Mouse (Mus musculus): ENCODE data around the gene Zfp239. TPM values are rescaled to one million over a fixed set of nuclear protein-coding genes. Genes with fewer than 3 reads are reported as not detected.
"Not testable (repeated sequence)": the region's sequence is repeated elsewhere in the genome, so short reads cannot be mapped to it uniquely, and the experiment has no call there.

Zfp239 gene
- total and polyA plus RNA-seq, 2 experiments: 0.05 to 0.09 TPM

DNA sequence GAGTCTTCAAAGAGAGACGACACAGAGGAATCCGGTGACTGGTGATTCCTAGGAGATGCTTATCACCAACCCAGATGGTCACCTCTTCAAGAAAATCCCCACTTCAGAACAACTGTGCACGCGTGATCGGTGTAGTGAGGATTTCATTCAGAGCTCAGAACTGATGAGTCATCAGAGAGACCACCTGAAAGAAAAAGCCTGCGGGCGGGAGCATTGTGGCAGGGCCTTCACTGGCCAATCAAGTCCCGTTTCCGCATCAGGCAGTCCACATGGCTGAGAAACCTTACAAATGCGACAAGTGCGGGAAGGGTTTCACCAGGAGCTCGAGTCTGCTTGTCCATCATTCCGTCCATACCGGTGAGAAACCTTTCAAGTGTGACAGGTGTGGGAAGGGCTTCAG is 9.1 kb downstream of the Zfp239 start:
- Histone ChIP-seq H3K9ac (ENCODE audit: low read depth, low read length) (no peak overlapping the region), H3K27me3 (ENCODE audit: control insufficient read depth, insufficient read depth, low read length) (no peaks in the 10 kb centered on the region), H3K4me3 (ENCODE audit: insufficient read depth, low read depth, low read length) (no peak overlapping the region), H3K4me1 (ENCODE audit: control insufficient read depth, insufficient read depth, low read length) (no peaks in the 10 kb centered on the region), H3K36me3 (ENCODE audit: control insufficient read depth, insufficient read depth, low read length) (no peaks in the 10 kb centered on the region), H3K79me2 (ENCODE audit: control insufficient read depth, insufficient read depth, low read length) (no peaks in the 10 kb centered on the region), H3K27ac (replicated peaks; ENCODE audit: insufficient read depth, low read depth, low read length) (no peak overlapping the region)
- WGBS: 71% methylated on average over 14 of the region's 14 CpGs
- no peak for DNase-seq (ENCODE audit: extremely low read depth, low read depth, low spot score)
- no peak for TF ChIP-seq POLR2A (IDR thresholded peaks at IDR 0.05; ENCODE audit: extremely low read depth, insufficient read depth, low read length)
- no peak for TF ChIP-seq CTCF (IDR thresholded peaks at IDR 0.05; ENCODE audit: low read depth, low read length)

DNA sequence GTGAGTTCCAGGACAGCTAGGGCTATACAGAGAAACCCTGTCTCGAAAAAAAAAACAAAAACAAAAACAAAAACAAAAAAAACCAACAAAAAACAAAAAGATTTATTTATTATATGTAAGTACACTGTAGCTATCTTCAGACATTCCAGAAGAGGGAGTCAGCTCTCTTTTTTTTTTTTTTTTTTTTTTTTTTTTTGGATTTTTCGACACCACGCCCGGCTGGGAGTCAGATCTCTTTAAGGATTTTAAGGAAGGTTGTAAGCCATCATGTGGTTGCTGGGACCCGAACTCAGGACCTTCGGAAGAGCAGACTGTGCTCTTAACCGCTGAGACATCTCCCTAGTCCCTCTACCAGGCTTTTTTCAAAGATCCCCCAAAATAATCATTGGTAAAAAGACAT is 11.6 kb downstream of the Zfp239 start:
- H3K36me3 ChIP-seq (ENCODE audit: control insufficient read depth, insufficient read depth, low read length); H3K27ac ChIP-seq (replicated peaks; ENCODE audit: insufficient read depth, low read depth, low read length); H3K4me1 ChIP-seq (ENCODE audit: control insufficient read depth, insufficient read depth, low read length); DNase-seq (ENCODE audit: extremely low read depth, low read depth, low spot score); H3K27me3 ChIP-seq (ENCODE audit: control insufficient read depth, insufficient read depth, low read length); H3K79me2 ChIP-seq (ENCODE audit: control insufficient read depth, insufficient read depth, low read length); H3K9ac ChIP-seq (ENCODE audit: low read depth, low read length); H3K4me3 ChIP-seq (ENCODE audit: insufficient read depth, low read depth, low read length): not testable (repeated sequence)
- whole genome bisulfite sequencing: 83% methylated on average over 7 of the region's 7 CpGs

DNA sequence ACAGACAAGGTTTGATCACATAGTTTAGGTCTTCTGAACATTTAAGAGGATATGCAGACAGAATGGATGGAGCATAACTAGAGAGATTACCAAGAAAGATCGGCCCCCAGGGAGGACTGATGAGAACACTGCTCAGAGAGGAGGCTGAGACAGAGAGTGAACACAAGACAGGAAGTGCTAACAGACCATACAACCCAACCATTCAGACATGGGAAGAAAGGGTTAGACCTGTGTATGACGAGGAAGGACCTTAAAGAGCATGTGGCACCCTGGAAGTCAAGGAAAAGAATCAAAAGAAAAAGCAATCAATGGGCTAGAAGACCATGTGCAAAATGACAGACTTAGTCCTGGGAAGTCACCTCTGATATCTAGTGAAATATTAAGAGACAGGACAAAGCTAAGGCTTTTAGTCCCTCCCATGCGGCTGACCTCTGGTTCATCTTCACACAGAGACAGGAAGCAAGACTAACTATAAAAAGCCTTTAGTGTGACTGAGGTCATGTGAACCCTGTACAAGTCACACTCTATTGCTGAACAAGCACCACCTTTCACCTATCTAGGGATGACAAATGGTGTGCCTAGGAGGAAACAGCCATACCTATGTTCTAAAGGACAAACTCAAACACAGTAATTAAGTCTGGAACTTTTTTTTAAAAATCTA is 12.9 kb downstream of the Zfp239 start:
- Histone ChIP-seq H3K9ac (ENCODE audit: low read depth, low read length) (no peak overlapping the region), H3K4me3 (ENCODE audit: insufficient read depth, low read depth, low read length) (no peak overlapping the region), H3K27ac (replicated peaks; ENCODE audit: insufficient read depth, low read depth, low read length) (no peak overlapping the region), H3K4me1 (ENCODE audit: control insufficient read depth, insufficient read depth, low read length) (0 out of 2 replicates have a peak, but pooled peaks cover 1% of the 10 kb centered on the region), H3K36me3 (ENCODE audit: control insufficient read depth, insufficient read depth, low read length) (no peaks in the 10 kb centered on the region), H3K79me2 (ENCODE audit: control insufficient read depth, insufficient read depth, low read length) (no peaks in the 10 kb centered on the region), H3K27me3 (ENCODE audit: control insufficient read depth, insufficient read depth, low read length) (no peaks in the 10 kb centered on the region)
- WGBS: 64% methylated on average over 3 of the region's 3 CpGs
- DNase-seq (ENCODE audit: extremely low read depth, low read depth, low spot score): peak; percentile 38
- no peak for TF ChIP-seq CTCF (IDR thresholded peaks at IDR 0.05; ENCODE audit: low read depth, low read length)
- TF ChIP-seq POLR2A (IDR thresholded peaks at IDR 0.05; ENCODE audit: extremely low read depth, insufficient read depth, low read length): no peak

DNA sequence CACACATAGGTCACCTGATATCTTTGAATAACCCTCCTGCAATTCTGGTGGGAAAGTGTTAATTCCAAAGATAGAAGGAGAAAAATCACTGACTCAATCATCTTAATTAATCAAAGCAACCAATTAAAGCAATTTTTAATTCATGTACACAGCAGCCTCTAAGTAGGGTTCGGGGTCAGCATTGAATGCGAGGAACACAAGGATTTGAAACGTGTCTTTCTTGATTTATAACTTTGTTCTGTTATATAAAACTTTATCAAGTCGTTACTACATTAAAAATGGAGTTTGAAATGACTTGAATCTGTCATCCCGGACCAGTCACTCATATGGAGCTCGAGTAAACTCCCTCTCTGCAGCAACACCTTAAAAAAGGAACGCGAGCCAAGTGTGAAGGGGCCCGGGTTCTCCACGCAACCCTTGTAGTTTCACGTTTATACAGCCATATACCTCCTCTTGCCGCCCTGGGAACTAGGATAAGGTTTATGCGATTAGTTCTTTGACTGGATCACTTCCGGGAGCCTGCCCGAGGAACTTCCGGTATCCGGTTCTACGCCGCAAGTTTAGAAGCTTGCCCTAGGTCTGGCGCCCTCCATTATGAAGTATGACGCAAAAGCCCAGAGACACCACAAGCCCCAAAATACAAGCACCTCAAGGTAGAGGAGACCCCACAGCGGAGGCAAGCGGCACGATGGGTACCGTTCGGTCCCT is 17.0 kb downstream of the Zfp239 start:
- WGBS: 8% methylated on average over 26 of the region's 26 CpGs
- TF ChIP-seq POLR2A (IDR thresholded peaks at IDR 0.05; ENCODE audit: extremely low read depth, insufficient read depth, low read length) (no peak), CTCF (IDR thresholded peaks at IDR 0.05; ENCODE audit: low read depth, low read length) (no peak)
- Histone ChIP-seq H3K4me1 (ENCODE audit: control insufficient read depth, insufficient read depth, low read length) (peaks cover 5% of the 10 kb centered on the region), H3K79me2 (ENCODE audit: control insufficient read depth, insufficient read depth, low read length) (no peaks in the 10 kb centered on the region), H3K9ac (ENCODE audit: low read depth, low read length) (peak overlapping the region; percentile 94), H3K27ac (replicated peaks; ENCODE audit: insufficient read depth, low read depth, low read length) (peak overlapping the region; percentile 95), H3K4me3 (ENCODE audit: insufficient read depth, low read depth, low read length) (peak overlapping the region; percentile 74), H3K27me3 (ENCODE audit: control insufficient read depth, insufficient read depth, low read length) (no peaks in the 10 kb centered on the region), H3K36me3 (ENCODE audit: control insufficient read depth, insufficient read depth, low read length) (no peaks in the 10 kb centered on the region)
- DNase-seq (ENCODE audit: extremely low read depth, low read depth, low spot score): peak; percentile 91

DNA sequence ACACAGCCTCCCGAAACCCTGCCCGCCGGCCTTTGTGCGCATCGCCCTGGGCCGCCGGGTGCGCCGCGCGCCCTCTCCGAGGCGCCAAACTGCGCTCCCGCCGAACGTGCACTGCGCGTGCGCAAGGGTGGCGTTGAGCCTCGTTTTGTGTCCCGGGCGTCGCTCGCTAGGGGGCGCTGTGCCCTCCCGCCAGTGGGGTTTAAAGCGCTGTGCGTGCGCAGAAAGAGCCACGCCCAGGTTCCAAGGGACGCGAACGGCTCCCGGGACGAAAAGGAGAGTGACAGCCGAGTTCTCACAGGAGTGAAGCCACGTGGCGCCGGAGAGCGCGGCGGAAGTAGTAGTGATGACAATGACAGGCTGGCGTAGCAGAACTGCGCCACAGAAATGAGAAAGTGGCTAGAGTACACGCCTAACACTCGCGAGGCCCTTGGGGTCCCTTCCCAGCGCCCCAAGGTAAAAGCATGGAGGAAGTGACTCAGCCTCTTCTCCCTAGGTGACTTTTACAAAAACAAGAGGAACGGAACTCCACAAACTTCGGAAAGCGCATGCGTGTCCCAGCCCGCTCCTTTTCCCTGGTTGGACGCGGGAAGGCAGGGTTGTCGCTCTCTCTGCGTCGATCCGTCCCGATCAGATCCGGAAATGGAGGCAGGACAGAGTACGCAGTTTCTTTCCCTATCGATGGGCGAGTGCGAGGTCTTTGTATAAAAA is 17.7 kb downstream of the Zfp239 start:
- no peaks in the 10 kb centered on the region; the same call in 1 of the 2 replicates for H3K36me3 ChIP-seq (ENCODE audit: control insufficient read depth, insufficient read depth, low read length)
- no peaks in the 10 kb centered on the region for H3K79me2 ChIP-seq (ENCODE audit: control insufficient read depth, insufficient read depth, low read length)
- WGBS: under 1% methylated on average over 67 of the region's 67 CpGs
- peak overlapping the region; percentile 96 for H3K27ac ChIP-seq (replicated peaks; ENCODE audit: insufficient read depth, low read depth, low read length)
- peak overlapping the region; percentile 94 for H3K9ac ChIP-seq (ENCODE audit: low read depth, low read length)
- H3K27me3 ChIP-seq (ENCODE audit: control insufficient read depth, insufficient read depth, low read length): no peaks in the 10 kb centered on the region
- peak; percentile 81 for TF ChIP-seq POLR2A (IDR thresholded peaks at IDR 0.05; ENCODE audit: extremely low read depth, insufficient read depth, low read length)
- peak; percentile 96 for TF ChIP-seq CTCF (IDR thresholded peaks at IDR 0.05; ENCODE audit: low read depth, low read length)
- DNase-seq (ENCODE audit: extremely low read depth, low read depth, low spot score): peak; percentile 90
- peak overlapping the region; percentile 74 for H3K4me3 ChIP-seq (ENCODE audit: insufficient read depth, low read depth, low read length)
- peaks cover 5% of the 10 kb centered on the region for H3K4me1 ChIP-seq (ENCODE audit: control insufficient read depth, insufficient read depth, low read length)
